Mouse (Mus musculus): Measurements from ENCODE around the gene Slc12a7. TPM values are rescaled to one million over a fixed set of nuclear protein-coding genes. Genes with fewer than 3 reads are reported as not detected.

Slc12a7 gene
- 12.3 TPM for polyA plus RNA-seq (2014; fragmentation: Illumina TruSeq; extraction: RNeasy Lipid Tissue Mini Kit (QIAGEN cat#74804); ENCODE audit: low replicate concordance)

DNA sequence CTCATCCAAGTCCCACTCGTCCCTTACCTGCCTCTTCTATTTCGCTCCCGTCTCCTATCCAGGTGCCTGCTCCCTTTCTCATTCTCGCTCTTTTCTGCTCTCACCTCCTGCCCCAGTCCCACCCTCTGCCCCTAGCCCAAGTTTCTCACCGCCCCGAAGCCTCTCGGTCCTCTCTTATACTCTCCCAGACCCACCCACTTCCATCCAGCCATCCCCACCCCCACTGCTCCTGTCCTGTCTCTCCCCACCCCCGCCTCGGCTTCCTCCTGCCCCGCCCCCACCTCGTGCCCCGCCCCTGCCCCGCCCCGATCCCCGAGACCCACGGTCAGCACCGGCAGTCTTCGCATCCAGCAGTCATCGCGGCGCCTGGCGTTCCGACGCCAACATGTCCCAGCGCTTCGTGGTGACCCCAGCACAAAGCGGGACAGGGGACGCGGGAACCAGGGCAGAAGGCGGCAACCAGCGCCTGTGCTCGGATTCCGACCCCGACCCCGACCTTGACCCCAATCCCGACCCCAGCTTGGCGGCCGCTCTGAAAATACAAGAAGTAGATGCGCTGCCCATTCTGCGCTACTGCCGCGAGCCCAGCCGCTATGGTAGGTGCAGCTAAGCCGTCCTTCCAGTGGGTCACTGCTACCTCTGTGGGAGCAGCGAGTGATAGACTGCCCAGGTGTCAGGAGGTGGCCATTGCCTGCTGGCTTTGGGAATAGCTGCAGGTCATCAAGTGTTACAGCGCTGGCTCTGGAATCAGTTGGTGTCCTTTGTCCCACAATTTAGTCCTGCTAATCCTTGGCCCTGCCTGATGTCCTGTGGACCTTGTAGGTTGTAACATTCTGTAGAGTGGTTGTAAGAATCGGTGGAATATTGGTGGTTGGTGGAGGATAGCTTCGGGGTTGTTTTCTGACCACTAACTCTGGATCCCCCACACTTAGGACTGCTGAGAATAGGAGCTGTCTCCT is at the start of gene Slc12a7:
Gene Slc12a7 (plus strand): TSS at position 353 of the 959 bp plus-strand sequence.

DNA sequence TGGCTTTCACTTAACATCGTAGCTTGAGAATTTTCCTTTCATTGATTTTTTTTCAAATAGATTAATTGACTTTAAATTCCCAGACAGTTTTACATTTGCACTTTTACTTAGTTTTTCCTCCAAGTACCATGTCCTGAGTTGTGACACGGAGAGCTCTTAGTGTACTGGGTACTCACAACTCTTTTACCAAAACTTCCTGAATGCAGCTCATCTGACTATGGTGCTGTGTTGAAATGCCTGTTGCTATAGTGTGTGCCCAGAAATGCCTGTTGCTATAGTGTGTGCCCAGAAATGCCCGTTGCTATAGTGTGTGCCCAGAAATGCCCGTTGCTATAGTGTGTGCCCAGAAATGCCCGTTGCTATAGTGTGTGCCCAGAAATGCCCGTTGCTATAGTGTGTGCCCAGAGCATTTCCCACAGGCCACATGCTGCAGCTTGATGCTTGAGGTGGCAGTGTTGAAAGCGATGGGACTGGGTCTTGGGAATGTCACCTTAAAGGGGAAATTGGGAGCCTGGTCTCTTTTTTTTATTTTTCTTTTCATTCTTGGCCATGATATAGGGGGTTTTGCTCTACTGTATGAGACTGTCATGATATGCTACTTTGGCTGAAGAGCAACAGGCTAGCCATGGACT is 28.1 kb upstream of the Slc12a7 start, which contains the start of gene Slc6a19:
Gene Slc6a19 (minus strand): TSS at position 172 of the 632 bp plus-strand sequence.

DNA sequence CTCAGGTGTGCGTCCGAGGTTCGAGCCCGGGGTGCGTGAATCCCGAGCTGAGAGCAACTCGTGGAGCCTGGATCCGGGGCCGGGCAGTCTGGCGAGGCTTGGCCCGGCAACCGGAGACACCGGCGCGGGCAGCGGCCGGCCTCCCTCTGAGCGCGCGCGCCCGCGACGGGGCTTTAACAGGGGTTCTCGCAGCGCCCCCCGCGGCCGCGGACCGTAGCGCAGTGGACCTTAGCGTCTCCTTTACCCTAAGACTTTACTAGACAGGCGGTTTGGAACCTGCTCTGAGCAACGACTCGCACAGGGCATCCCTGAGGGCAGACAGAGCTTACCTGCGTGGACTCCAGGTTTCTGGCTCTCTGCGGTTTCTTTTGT is 114.6 kb downstream of the Slc12a7 start, which contains the start of gene Nkd2:
Gene Nkd2 (minus strand): TSS at position 167 of the 372 bp plus-strand sequence.

Other genes with a start within 250 kb of the Slc12a7 start
- gene Slc6a3, start 196.3 kb upstream of the Slc12a7 start, polyA plus RNA-seq (2014; fragmentation: Illumina TruSeq; extraction: RNeasy Lipid Tissue Mini Kit (QIAGEN cat#74804); ENCODE audit: low replicate concordance), result 0.78 TPM
- gene Clptm1l, start 129.1 kb upstream of the Slc12a7 start, polyA plus RNA-seq (2014; fragmentation: Illumina TruSeq; extraction: RNeasy Lipid Tissue Mini Kit (QIAGEN cat#74804); ENCODE audit: low replicate concordance), result 70.4 TPM
- gene Tert, start 106.2 kb upstream of the Slc12a7 start, polyA plus RNA-seq (2014; fragmentation: Illumina TruSeq; extraction: RNeasy Lipid Tissue Mini Kit (QIAGEN cat#74804); ENCODE audit: low replicate concordance), result 0.67 TPM
- 0.19 TPM for gene Slc6a18, start 55.1 kb upstream of the Slc12a7 start, polyA plus RNA-seq (2014; fragmentation: Illumina TruSeq; extraction: RNeasy Lipid Tissue Mini Kit (QIAGEN cat#74804); ENCODE audit: low replicate concordance)
- 295 TPM for gene Slc6a19, start 28.2 kb upstream of the Slc12a7 start, polyA plus RNA-seq (2014; fragmentation: Illumina TruSeq; extraction: RNeasy Lipid Tissue Mini Kit (QIAGEN cat#74804); ENCODE audit: low replicate concordance)
- gene Nkd2, start 114.5 kb downstream of the Slc12a7 start, polyA plus RNA-seq (2014; fragmentation: Illumina TruSeq; extraction: RNeasy Lipid Tissue Mini Kit (QIAGEN cat#74804); ENCODE audit: low replicate concordance), result 2.2 TPM
- 15.3 TPM for gene Trip13, start 204.7 kb downstream of the Slc12a7 start, polyA plus RNA-seq (2014; fragmentation: Illumina TruSeq; extraction: RNeasy Lipid Tissue Mini Kit (QIAGEN cat#74804); ENCODE audit: low replicate concordance)
- 28.3 TPM for gene Brd9, start 204.7 kb downstream of the Slc12a7 start, polyA plus RNA-seq (2014; fragmentation: Illumina TruSeq; extraction: RNeasy Lipid Tissue Mini Kit (QIAGEN cat#74804); ENCODE audit: low replicate concordance)
- not detected for gene Zdhhc11, start 230.8 kb downstream of the Slc12a7 start, polyA plus RNA-seq (2014; fragmentation: Illumina TruSeq; extraction: RNeasy Lipid Tissue Mini Kit (QIAGEN cat#74804); ENCODE audit: low replicate concordance)